Mouse (Mus musculus) brain, embryonic 14.5 days (tissue): ENCODE measurements around the gene Necab3.

Experiments used
- CTCF ChIP-seq: fragments of 200-500 bp; IDR thresholded peaks from 2 replicates; pipeline ENCODE4 v1.5.1; 2012; ENCODE audit warnings: inconsistent platforms, mild to moderate bottlenecking, moderate library complexity, borderline replicate concordance; ENCODE audit not compliant: insufficient read depth, insufficient read length; ENCODE audit errors: extremely low read depth
- POLR2A ChIP-seq: fragments of 200-500 bp; IDR thresholded peaks from 2 replicates; pipeline ENCODE4 v1.6.1; 2012; ENCODE audit warnings: mild to moderate bottlenecking, inconsistent platforms, borderline replicate concordance; ENCODE audit not compliant: poor library complexity, insufficient read depth, insufficient read length, severe bottlenecking; ENCODE audit errors: extremely low read depth

- TF ChIP-seq POLR2A (no peak), CTCF (no peak)
These were observed 14.3 kb upstream of the Necab3 start for GRCm38 (mm10) chr2:154572996-154573395.
